Mouse (Mus musculus) frontal cortex, postnatal 10 days (tissue): Measurements from ENCODE around the gene Slc36a3.

Experiments used
- DNase-seq, 2 experiments: peaks; one replicate each; pipeline ENCODE4 v3.0.0; 2022; ENCODE audit warnings: low spot score in 2 of 2, mixed read lengths in 1 of 2

The Slc36a3 gene

GRCm38 (mm10) chr11:55151608-55152007, at the start of gene Slc36a3:
Slc36a3 (minus strand) TSS chr11:55151708.
- no peak for DNase-seq

GRCm38 (mm10) chr11:55197740-55198510, 46.4 kb upstream of the Slc36a3 start:
- DNase-seq: no peak

GRCm38 (mm10) chr11:55197086-55197485, 45.6 kb upstream of the Slc36a3 start:
- DNase-seq: no peak

GRCm38 (mm10) chr11:55190216-55190615, 38.7 kb upstream of the Slc36a3 start:
- no peak for DNase-seq

- no peak for DNase-seq
Measured at GRCm38 (mm10) chr11:55187777-55188176, 36.3 kb upstream of the Slc36a3 start.

GRCm38 (mm10) chr11:55187292-55187691, 35.8 kb upstream of the Slc36a3 start:
- DNase-seq: no peak

GRCm38 (mm10) chr11:55184733-55185291, 33.3 kb upstream of the Slc36a3 start, which contains the start of gene Slc36a2:
Slc36a2 (minus strand) TSS chr11:55185077.
- no peak for DNase-seq

- DNase-seq: no peak
Measured at GRCm38 (mm10) chr11:55184246-55184645, 32.7 kb upstream of the Slc36a3 start.

- DNase-seq: no peak
Measured at GRCm38 (mm10) chr11:55183124-55183523, 31.6 kb upstream of the Slc36a3 start.

GRCm38 (mm10) chr11:55179856-55180255, 28.3 kb upstream of the Slc36a3 start:
- no peak for DNase-seq

- no peak for DNase-seq
Measured at GRCm38 (mm10) chr11:55178830-55179229, 27.3 kb upstream of the Slc36a3 start.

GRCm38 (mm10) chr11:55170501-55170900, 19.0 kb upstream of the Slc36a3 start:
- no peak for DNase-seq

GRCm38 (mm10) chr11:55168914-55169313, 17.4 kb upstream of the Slc36a3 start:
- no peak for DNase-seq

- DNase-seq: no peak
Measured at GRCm38 (mm10) chr11:55168504-55168903, 17.0 kb upstream of the Slc36a3 start.

- no peak for DNase-seq
Measured at GRCm38 (mm10) chr11:55165748-55166147, 14.2 kb upstream of the Slc36a3 start.

GRCm38 (mm10) chr11:55164723-55165122, 13.2 kb upstream of the Slc36a3 start:
- DNase-seq: no peak

- DNase-seq: peak in 1 of 2 experiments; percentile 33
Measured at GRCm38 (mm10) chr11:55162670-55163069, 11.2 kb upstream of the Slc36a3 start.

GRCm38 (mm10) chr11:55158785-55159359, 7.4 kb upstream of the Slc36a3 start:
- DNase-seq: peak; percentile 42 to 75

GRCm38 (mm10) chr11:55155070-55155421, 3.5 kb upstream of the Slc36a3 start:
- no peak for DNase-seq

GRCm38 (mm10) chr11:55154398-55155069, 3.0 kb upstream of the Slc36a3 start:
- DNase-seq: no peak

GRCm38 (mm10) chr11:55148461-55148860, 3.0 kb downstream of the Slc36a3 start:
- no peak for DNase-seq

GRCm38 (mm10) chr11:55147423-55147822, 4.1 kb downstream of the Slc36a3 start:
- DNase-seq: no peak
